Mouse (Mus musculus): Measurements from ENCODE around the gene Synj2.

Gene Synj2

DNA sequence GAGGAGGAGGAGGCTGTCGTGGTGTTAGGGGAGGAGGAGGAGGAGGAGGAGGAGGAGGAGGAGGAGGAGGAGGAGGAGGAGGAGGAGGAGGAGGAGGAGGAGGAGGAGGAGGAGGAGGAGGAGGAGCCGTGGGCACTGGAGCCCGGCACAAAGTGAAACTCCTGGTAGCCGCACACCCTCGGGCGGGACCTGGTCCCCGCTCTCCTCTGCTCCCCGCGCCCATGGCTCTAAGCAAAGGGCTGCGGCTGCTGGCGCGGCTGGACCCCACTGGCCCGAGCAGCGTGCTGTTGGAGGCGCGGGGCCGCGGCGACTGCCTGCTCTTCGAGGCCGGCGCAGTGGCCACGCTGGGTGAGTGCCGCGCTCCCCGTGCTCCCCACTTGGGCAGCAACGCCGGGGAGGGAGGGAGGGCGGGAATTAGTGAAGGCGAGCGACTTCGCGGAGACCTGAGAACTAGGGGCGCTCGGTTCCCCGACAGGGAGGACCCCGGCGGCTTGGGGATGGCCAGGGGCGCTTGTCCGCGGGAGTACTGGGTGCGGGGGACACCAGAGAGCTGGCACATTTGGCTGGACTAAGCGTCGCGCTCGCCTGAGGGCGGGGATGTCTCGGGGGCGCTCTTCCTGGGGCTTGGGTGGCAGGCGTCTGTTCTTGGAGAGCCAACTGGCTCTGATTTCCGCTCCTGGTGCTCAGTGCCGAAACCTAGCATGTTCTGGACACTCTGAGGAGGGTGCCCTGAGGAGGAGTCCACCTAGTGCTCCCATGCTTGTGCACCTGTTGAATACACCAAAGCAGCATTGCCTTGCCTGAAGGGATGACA, at the start of gene Synj2:
TSS of gene Synj2 (plus strand) at position 51 of the 814 bp plus-strand sequence.
- peak; percentile 45 for DNase-seq (ENCODE audit: low read depth, low spot score)

DNA sequence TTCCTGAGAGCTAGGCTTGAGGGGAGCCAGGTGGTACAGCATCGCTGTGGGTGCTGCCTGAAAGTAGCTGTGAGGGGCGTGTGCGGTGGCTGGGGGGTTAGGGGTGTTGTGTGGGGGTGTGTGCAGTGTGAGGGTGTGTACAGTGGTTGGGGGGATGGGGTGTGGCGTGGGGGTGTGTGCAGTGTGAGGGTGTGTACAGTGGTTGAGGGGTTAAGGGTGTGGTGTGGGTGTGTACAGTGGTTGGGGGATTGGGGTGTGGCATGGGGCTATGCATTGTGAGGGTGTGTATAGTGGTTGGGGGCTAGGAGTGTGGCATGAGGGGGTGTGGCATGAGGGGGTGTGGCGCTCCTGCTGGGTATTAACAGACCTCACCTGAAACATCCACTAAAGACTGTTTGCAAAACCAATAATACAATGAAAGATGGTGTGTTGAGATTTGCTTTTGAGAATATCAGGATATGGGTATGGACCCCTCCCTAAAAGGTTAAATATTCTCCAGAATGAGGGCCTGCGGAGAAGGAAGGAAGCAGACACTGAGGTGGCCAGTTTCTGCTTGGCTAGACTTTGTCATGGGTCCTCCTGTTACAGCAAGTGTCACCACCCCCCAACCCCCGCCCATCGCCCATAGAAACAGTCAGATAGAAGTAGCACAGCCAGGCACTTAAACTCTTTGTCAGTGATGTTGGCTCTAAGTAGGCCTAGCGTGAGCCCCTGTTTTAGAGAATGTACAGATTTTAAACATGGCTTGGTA, 49.0 kb upstream of the Synj2 start:
- DNase-seq (ENCODE audit: low read depth, low spot score) = no peak

DNA sequence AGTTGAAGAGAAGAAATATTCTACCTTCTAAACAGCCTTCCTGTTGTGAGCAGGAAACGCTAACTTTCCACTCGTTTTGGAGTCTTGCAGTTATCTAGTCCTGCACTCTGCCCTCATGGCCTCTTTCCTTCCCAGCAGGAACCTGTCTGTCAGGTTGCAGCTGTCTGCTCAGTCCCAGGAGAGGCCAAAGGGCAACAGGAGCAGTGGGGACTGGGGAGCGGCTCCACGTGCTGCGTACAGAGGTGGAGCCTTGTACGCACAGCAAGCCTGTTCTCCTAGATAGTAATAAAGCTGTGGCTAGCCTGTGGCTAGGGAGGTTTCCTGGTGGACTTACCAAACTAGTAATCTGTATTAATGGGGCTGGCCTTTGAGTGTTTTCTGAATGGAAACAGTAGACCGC, 48.0 kb upstream of the Synj2 start:
- peak; percentile 38 for DNase-seq (ENCODE audit: low read depth, low spot score)

DNA sequence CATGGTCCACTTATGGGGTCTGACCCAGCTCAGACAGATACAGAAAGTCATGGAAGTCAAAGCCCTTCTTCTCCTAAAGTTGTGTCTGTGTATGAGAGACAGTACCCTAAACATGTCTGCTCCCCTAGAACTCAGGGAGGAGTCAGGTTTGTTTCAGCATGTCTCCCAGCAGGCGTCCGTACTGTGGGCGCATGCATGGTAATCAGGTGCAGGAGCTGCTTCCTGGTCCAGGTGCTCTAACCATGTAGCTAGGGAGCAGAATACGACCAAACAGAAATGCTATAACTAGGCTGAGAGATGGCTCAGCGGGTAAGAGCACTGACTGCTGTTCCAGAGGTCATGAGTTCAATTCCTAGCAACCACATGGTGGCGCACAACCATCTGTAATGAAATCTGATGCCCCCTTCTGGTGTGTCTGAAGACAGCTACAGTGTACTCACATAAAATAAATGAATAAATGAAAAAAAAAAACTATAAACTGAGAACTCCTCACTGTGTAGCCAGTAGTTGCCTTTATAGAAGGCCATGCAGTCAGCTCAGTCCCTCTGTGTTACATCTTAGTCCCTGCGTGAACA, 47.4 kb upstream of the Synj2 start:
- no peak for DNase-seq (ENCODE audit: low read depth, low spot score)

DNA sequence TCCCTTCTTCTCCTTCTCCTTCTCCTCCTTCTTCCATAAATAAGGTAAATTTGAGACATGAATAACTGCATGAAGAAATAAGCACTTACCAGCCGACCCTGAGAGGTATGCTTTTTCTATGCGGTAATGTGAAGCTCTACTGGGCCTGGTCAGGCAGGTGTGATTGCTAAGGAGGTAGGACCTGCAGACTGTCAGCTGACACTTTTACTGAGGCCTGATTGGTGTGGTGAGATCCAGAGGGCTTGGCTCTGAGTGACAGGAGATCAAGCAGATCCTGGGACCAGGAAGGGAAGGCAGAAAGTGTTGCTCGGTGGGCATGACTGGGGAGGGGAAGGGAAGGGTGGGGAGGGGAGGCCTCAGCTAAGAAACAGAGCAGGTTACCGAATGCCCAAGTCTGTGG, 45.0 kb upstream of the Synj2 start:
- DNase-seq (ENCODE audit: low read depth, low spot score) = peak; percentile 60

DNA sequence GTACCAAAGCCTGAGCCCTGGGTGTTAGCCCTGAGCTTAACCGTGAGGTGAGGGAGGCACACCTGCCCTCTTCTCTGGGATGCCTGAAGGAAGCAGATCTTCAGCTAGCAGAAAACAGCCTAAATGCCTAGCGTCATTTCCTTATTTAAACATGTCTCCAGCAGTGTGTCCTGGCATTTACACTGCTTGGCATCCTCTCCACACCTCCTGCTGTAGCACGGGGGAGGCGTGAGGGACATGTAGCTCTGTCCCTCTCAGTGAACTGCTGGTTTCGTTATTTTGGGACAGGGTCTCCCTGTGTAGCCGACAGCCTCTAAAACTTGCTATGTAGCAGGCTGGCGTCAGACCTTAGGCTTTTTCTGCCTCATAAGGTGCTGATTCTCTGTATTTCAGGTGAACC, 44.5 kb upstream of the Synj2 start:
- DNase-seq (ENCODE audit: low read depth, low spot score) = no peak

DNA sequence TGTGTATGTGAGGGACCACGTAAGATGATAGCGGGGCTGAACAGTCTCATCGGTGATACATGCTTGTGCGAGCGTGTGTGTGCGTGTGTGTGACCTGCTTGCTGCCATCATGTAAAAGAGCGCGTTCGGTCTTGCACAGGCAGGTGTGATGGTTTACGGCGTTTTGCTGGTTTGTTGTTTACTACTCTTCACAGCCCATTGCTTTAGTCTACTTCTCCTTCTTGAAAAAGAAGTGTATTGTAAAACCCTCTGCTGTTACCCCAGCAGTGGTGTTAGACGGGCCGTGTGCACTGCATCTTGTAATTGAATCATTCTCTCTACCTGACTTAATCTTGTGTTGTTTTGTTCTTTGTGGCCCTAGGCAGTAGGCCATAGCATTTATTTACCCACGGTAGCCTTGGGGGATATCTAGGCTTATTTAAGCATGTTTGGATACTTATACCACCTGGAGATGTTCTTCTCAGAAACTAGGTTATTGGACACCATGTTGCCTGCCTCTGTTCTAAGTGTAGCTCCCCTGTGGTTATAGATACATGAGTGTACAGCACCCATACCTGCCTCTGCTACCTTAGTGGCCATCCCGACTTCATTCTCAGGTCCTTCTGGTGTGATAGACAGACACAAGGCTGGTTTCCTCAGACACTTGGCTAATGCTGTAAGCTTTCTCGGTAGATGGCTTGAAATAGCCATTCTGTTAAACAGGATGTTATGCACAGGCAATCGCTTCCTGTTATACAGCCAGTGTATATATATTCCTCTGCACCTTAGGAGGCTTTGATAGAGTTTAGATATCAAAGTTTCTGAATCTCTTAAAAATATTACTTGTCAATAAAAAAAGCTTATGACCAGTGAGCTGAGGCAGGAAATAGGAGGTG, 43.5 kb upstream of the Synj2 start:
- no peak for DNase-seq (ENCODE audit: low read depth, low spot score)

DNA sequence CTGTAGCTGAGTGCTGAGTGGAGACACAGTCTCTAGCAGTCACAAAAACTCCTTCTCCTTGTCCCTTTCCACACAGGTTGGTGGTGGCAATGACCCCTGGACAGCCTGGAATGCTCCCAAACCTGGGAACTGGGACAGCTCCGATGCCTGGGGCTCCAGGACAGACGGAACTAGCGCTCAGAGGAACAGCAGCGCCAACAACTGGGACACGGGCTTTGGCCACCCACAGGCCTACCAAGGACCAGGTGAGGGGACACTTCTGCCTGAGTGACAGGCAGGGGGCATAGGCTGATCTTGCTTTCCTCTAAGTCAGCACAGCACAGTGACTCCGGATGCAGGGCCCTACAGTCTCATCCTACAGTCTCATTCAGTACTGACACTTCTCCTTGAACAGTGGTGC, 41.8 kb upstream of the Synj2 start:
- DNase-seq (ENCODE audit: low read depth, low spot score) = no peak

DNA sequence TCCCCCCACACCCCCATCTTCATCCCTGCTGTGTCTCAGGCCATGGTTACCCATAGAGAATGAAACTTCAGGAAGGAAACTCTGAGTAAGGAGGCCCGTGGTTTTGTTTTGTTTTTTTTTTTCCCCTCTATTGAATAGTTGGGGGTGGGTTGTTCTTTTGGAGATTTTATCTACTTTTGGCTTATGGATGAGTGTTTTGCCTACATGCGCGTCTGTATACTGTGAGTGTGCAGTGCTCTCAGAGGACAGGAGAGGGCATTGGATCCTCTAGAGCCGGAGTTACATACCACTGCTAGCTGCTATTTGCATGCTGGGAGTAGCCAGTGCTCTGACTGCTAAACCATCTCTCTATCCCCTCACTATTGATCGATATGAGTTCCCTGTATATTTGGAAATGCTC, 39.7 kb upstream of the Synj2 start:
- no peak for DNase-seq (ENCODE audit: low read depth, low spot score)

DNA sequence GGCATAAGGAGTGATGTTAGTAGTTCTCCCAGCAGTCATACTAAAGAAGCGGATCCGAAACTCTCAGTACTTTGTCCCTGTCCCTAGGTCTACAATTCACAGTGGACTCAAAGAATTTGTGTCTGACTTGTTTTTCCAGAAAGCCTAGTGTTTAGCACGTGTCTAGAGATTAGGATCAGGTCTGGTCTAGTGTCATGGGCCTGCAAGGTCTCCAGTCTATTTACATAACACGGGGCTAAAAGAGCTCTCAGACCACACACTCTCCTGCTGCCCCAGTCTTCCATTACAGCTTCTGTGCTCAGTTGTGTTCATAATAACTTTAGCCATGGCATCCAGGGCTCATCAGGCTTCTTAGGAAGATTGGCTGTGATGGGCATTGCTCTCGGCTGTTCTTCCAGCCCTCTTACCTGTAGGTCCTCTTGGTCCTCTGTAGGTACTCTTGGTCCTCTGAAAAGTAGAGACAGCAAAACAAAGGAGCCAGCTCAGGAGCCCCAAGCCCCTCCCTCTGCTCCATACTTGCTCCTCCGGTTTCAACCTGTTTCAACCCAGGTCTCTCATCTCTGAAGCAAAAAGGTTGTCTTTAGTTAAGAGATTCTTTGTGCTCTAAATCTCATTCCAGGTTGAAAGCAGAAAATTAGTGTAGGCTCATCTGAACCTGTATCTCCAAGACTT, 37.3 kb upstream of the Synj2 start:
- no peak for DNase-seq (ENCODE audit: low read depth, low spot score)

DNA sequence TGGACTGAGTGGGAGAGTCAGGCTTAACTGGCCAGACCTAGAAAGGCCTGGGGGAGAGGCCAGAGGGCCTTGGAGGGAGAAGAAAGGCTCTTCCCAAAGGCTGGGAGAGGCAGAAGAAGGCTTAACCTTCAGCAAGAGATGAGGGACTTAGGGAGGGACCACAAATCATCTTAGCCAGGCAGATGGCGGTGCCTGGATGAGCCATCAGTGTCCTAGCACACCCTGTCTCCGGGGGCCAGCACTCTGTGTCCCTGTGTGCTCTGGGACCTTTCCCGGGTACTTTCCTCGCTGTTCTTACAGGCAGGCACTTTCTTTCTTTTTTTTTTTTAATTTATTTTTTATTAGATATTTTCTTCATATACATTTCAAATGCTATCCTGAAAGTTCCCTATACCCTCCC, 31.4 kb upstream of the Synj2 start:
- no peak for DNase-seq (ENCODE audit: low read depth, low spot score)

DNA sequence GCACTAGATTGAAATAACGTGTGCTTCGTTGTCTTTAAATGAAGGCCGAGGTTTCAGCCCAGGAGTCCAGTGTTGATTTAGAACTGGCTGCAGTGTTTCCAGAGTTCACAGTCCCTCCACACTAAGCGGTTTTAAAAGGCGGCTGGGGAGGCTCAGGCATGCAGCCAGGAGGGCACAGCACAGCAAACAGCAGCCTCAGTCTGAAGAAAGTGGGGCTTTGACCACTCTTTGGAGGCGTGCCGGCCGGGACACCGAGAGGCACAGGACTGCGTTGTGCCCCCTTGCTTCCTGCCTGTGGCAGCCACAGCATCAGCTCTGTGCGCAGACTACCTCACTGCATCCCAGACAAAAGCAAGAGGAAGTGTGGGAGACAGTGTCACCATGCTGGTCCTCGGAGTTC, 29.5 kb upstream of the Synj2 start:
- no peak for DNase-seq (ENCODE audit: low read depth, low spot score)

DNA sequence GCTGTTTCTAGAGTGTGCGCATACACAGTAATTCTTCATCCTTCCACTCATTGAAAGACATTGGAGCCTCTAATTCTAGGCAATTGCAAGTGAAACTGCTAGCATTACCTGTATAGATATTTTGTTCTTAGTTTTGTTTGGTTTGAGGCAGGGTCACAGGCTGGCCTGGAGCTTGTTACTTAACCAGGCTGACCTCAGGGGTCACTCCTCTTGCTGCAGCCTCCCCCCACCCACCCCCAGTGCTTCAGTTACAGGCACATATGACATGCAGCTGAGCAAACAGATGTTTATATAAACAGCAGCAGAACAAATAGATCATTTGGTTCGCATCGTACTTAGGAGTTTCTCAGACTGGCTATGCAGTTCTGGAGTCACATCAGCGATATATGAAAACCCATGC, 28.3 kb upstream of the Synj2 start:
- DNase-seq (ENCODE audit: low read depth, low spot score) = no peak

DNA sequence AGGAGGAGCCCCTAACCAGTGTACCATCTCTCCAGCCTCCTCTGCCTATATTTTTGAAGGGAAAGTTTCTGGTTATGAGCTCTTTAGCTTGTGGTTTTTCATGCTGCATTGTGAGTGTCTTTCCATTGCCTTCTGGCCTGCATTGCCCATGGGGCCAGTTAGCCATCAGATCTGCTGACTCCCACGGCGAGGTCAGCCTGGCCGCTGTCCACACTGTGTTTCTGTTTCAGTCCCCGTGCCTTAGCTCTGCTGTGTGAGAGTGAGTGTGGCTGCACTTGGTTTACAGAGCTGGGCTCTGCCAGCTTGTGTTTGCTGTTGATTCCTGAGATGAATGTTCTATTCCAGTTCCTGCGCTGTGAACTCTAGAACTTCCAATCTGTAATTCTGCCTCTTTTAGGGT, 26.9 kb upstream of the Synj2 start:
- no peak for DNase-seq (ENCODE audit: low read depth, low spot score)

DNA sequence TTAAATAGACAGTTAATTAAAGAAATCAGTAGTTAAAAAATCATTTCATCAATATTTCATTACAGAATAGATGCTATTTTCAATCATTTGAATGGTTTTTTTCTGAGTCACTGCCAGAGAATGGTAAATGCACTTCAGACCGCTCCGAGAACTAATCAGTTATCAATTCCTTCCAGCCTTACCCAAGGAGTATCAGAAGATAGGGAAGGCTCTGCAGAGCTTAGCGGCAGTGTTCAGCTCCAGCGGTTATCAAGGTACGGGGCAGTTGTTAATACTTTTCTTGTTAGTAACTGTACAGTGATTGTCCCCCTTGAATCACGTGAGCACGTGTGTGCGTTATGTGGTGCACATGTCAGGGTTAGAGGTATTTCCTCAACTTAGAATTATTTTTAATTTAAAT, 19.1 kb upstream of the Synj2 start:
- no peak for DNase-seq (ENCODE audit: low read depth, low spot score)

DNA sequence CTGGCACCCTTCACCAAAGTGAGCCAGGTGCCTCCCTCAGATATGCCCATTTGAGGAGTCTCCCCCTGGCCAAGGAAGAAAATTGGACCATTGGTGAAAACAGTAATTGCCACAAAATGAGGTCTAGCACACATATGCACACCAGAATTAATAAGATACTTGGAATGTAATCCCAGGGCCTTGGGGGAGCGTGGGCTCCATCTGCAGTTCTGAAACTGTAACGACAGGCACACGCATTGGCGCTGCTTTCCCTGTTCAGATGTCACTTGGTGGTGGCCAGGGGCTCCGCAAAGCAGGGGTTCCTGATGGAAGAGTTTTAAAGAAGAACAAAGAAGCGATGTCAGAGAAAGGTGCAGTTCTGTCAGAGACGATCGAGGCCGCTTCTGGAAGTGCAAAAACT, 17.8 kb upstream of the Synj2 start:
- DNase-seq (ENCODE audit: low read depth, low spot score) = peak; percentile 59

DNA sequence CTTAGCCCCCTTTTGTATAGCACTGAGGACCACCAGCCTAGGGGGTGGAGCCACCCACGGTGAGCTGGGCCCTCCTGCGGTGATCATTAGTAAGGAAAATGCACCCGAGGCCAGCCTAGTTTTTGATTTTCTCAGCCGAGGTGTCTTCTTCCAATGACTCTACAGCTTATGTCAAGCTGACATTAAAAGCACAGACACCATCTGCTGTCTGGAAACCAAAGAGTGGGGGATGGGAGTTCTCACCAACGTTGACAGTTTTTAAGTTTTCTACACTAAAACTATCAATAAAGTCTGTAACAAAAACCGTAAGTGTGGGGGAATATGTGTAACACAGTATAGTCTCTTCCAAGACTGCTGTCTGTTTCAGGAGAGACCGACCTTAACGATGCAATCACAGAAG, 16.8 kb upstream of the Synj2 start:
- no peak for DNase-seq (ENCODE audit: low read depth, low spot score)

DNA sequence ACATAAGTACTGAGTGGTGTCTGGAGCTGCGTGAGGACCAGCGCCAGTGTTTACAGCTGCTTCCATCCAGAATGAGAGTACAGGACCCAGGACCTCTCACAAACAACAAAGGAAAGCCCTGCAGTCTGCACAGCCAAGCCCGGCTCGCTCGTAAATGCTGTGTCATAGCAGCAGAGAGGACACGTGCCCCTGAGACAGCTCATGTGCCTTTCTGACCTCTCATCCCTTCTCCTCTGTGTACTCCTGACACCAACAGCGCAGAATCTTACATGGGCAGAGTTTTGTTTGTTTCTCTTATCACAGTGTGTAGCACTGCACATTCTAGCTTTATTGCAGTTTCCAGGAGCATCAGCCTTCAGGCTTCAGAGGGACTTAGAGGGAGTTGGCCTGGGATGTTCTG, 14.4 kb upstream of the Synj2 start:
- no peak for DNase-seq (ENCODE audit: low read depth, low spot score)

DNA sequence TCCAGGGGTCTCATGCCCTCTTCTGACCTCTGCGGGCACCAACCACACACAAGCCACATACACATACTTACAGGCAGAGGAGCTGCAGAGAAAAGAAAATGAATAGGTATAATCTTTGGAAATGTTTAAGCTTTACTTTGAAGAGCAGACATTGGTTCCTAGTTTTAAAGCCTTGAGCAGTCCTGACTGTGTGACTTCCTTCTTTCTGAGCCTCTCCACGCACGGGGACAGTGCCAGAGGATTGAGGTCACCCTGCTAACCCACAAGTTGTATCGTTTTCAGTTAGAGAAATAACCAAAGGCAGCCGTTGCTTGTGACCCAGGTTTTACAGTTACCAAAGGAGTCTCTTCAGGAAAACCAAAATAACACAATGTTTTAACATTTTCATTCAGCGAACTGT, 12.0 kb upstream of the Synj2 start:
- DNase-seq (ENCODE audit: low read depth, low spot score) = no peak

DNA sequence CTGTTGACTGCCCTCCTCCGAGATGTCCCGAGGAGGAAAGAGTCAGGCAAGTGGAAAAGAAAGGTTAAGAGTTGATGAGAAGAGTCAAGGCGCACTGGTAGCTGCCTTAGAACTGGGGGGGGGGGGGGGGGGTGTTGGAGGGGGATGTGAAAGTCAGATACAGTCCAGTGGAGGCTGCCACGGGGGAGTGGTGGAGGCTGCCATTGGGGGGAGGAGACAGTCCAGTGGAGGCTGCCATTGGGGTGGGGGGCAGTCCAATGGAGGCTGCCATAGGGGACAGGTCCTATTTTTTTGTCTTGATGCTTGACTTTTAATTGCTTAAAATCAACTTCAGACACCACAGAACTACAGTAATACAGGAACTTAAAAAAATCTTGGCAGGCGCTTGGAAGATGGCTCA, 8.9 kb upstream of the Synj2 start:
- no peak for DNase-seq (ENCODE audit: low read depth, low spot score)

DNA sequence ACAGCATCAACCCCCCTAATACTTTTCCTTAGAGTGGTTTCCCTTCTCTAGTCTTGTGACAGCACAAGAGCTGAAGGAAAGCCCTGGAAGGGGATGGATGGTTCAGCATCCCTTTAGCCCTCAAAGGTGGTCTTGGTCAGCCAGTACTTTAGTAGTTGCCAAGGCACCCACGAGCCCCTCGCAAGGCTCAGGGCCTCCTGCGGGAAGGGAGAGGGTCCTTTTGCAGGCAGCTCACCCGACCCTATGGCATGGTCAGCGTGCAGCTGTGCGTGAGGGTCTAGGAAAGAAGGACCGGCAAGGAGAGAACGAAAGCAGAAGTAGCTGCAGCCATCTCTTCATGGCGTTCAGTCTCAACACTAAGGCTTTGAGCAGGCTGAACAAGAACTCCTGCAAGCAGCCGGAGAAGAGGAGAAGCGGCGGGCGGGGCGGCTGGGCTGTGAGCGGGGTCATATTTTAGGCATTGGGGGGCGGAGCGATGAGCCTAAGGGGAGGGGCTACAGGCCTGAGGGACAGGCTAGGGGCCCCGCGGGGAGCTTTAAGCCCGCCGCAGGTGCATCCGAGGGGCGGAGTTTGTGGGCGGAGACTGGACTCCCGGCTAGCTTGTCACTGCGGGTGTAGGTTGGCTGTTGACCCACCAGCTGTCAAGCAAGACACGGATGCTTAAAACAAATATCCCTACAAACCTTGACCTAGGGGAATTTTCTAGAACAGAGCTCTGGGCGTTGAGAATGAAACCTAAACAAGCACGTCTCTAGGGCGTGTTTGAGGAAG, 6.3 kb upstream of the Synj2 start:
- peak; percentile 94 for DNase-seq (ENCODE audit: low read depth, low spot score)

Data from ZHBTc4 (cell line).